Mouse (Mus musculus): ENCODE data around the gene Fam19a5. TPM values are rescaled to one million over a fixed set of nuclear protein-coding genes. Genes with fewer than 3 reads are reported as not detected.

Fam19a5 gene
- polyA plus RNA-seq, 2 experiments: 0.08 TPM; not detected in 1

GRCm38 (mm10) chr15:87590975-87591374 lies 46.9 kb downstream of the Fam19a5 start:
- ATAC-seq (ENCODE audit: insufficient read depth): no peak
- Histone ChIP-seq H3K4me3 (ENCODE audit: insufficient read depth in 1 of 2, low read depth in 2 of 2, low read length in 2 of 2) (no peak overlapping the region), H3K36me3 (replicated peaks; ENCODE audit: control insufficient read depth, insufficient read depth, low read depth) (no peaks in the 10 kb centered on the region), H3K9ac (replicated peaks) (no peak overlapping the region), H3K4me1 (replicated peaks; ENCODE audit: control insufficient read depth in 2 of 2, insufficient read depth in 2 of 2, low read length in 1 of 2) (no peaks in the 10 kb centered on the region), H3K9me3 (ENCODE audit: control insufficient read depth, low read length) (no peaks in the 10 kb centered on the region), H3K4me2 (ENCODE audit: low read depth) (no peak overlapping the region), H3K27ac (no peak overlapping the region), H3K27me3 (ENCODE audit: control insufficient read depth, insufficient read depth, low read length) (no peaks in the 10 kb centered on the region)
- DNase-seq (ENCODE audit: low read depth in 3 of 3, low spot score in 3 of 3): no peak
- TF ChIP-seq EP300 (IDR thresholded peaks at IDR 0.05; ENCODE audit: low read depth): no peak
- no peak for TF ChIP-seq CTCF (IDR thresholded peaks at IDR 0.05; ENCODE audit: low read depth)
- 70% methylated on average over 10 of the region's 10 CpGs for WGBS (ENCODE audit: insufficient replicate concordance)

- Histone ChIP-seq H3K27me3 (ENCODE audit: control insufficient read depth, insufficient read depth, low read length) (no peaks in the 10 kb centered on the region), H3K4me3 (ENCODE audit: insufficient read depth in 1 of 2, low read depth in 2 of 2, low read length in 2 of 2) (no peak overlapping the region), H3K27ac (no peak overlapping the region), H3K9me3 (ENCODE audit: control insufficient read depth, low read length) (no peaks in the 10 kb centered on the region), H3K36me3 (replicated peaks; ENCODE audit: control insufficient read depth, insufficient read depth, low read depth) (no peaks in the 10 kb centered on the region), H3K4me2 (ENCODE audit: low read depth) (no peak overlapping the region), H3K9ac (replicated peaks) (no peak overlapping the region), H3K4me1 (replicated peaks; ENCODE audit: control insufficient read depth in 2 of 2, insufficient read depth in 2 of 2, low read length in 1 of 2) (no peaks in the 10 kb centered on the region)
- TF ChIP-seq CTCF (IDR thresholded peaks at IDR 0.05; ENCODE audit: low read depth): no peak
- TF ChIP-seq EP300 (IDR thresholded peaks at IDR 0.05; ENCODE audit: low read depth): no peak
- no peak for ATAC-seq (ENCODE audit: insufficient read depth)
- 61% methylated on average over 8 of the region's 8 CpGs for WGBS (ENCODE audit: insufficient replicate concordance)
- no peak for DNase-seq (ENCODE audit: low read depth in 3 of 3, low spot score in 3 of 3)
Measured at GRCm38 (mm10) chr15:87596731-87597130, 52.6 kb downstream of the Fam19a5 start.

- no peak overlapping the region for H3K27ac ChIP-seq
- H3K4me1 ChIP-seq (replicated peaks; ENCODE audit: control insufficient read depth in 2 of 2, insufficient read depth in 2 of 2, low read length in 1 of 2): no peaks in the 10 kb centered on the region
- no peak overlapping the region for H3K4me2 ChIP-seq (ENCODE audit: low read depth)
- no peak for ATAC-seq (ENCODE audit: insufficient read depth)
- DNase-seq (ENCODE audit: low read depth in 3 of 3, low spot score in 3 of 3): no peak
- H3K9me3 ChIP-seq (ENCODE audit: control insufficient read depth, low read length): no peaks in the 10 kb centered on the region
- 59% methylated on average over 4 of the region's 4 CpGs for WGBS (ENCODE audit: insufficient replicate concordance)
- H3K4me3 ChIP-seq (ENCODE audit: insufficient read depth in 1 of 2, low read depth in 2 of 2, low read length in 2 of 2): no peak overlapping the region
- no peaks in the 10 kb centered on the region for H3K36me3 ChIP-seq (replicated peaks; ENCODE audit: control insufficient read depth, insufficient read depth, low read depth)
- TF ChIP-seq CTCF (IDR thresholded peaks at IDR 0.05; ENCODE audit: low read depth): no peak
- TF ChIP-seq EP300 (IDR thresholded peaks at IDR 0.05; ENCODE audit: low read depth): no peak
- no peak overlapping the region for H3K9ac ChIP-seq (replicated peaks)
- no peaks in the 10 kb centered on the region for H3K27me3 ChIP-seq (ENCODE audit: control insufficient read depth, insufficient read depth, low read length)
Measured at GRCm38 (mm10) chr15:87597149-87597548, 53.0 kb downstream of the Fam19a5 start.

GRCm38 (mm10) chr15:87597766-87598165 lies 53.7 kb downstream of the Fam19a5 start:
- TF ChIP-seq CTCF (IDR thresholded peaks at IDR 0.05; ENCODE audit: low read depth) (no peak), EP300 (IDR thresholded peaks at IDR 0.05; ENCODE audit: low read depth) (no peak)
- H3K4me3 ChIP-seq (ENCODE audit: insufficient read depth in 1 of 2, low read depth in 2 of 2, low read length in 2 of 2): no peak overlapping the region
- no peaks in the 10 kb centered on the region for H3K36me3 ChIP-seq (replicated peaks; ENCODE audit: control insufficient read depth, insufficient read depth, low read depth)
- H3K27ac ChIP-seq: no peak overlapping the region
- DNase-seq (ENCODE audit: low read depth in 3 of 3, low spot score in 3 of 3) (no peak), ATAC-seq (ENCODE audit: insufficient read depth) (no peak)
- no peak overlapping the region for H3K4me2 ChIP-seq (ENCODE audit: low read depth)
- WGBS (ENCODE audit: insufficient replicate concordance): 70% methylated on average over 4 of the region's 4 CpGs
- no peak overlapping the region for H3K9ac ChIP-seq (replicated peaks)
- no peaks in the 10 kb centered on the region for H3K9me3 ChIP-seq (ENCODE audit: control insufficient read depth, low read length)
- no peaks in the 10 kb centered on the region for H3K4me1 ChIP-seq (replicated peaks; ENCODE audit: control insufficient read depth in 2 of 2, insufficient read depth in 2 of 2, low read length in 1 of 2)
- H3K27me3 ChIP-seq (ENCODE audit: control insufficient read depth, insufficient read depth, low read length): no peaks in the 10 kb centered on the region

- Histone ChIP-seq H3K9me3 (ENCODE audit: control insufficient read depth, low read length) (no peaks in the 10 kb centered on the region), H3K4me1 (replicated peaks; ENCODE audit: control insufficient read depth in 2 of 2, insufficient read depth in 2 of 2, low read length in 1 of 2) (no peaks in the 10 kb centered on the region), H3K27me3 (ENCODE audit: control insufficient read depth, insufficient read depth, low read length) (no peaks in the 10 kb centered on the region), H3K9ac (replicated peaks) (no peak overlapping the region), H3K36me3 (replicated peaks; ENCODE audit: control insufficient read depth, insufficient read depth, low read depth) (no peaks in the 10 kb centered on the region), H3K4me2 (ENCODE audit: low read depth) (no peak overlapping the region), H3K27ac (no peak overlapping the region), H3K4me3 (ENCODE audit: insufficient read depth in 1 of 2, low read depth in 2 of 2, low read length in 2 of 2) (no peak overlapping the region)
- TF ChIP-seq EP300 (IDR thresholded peaks at IDR 0.05; ENCODE audit: low read depth): no peak
- TF ChIP-seq CTCF (IDR thresholded peaks at IDR 0.05; ENCODE audit: low read depth): no peak
- ATAC-seq (ENCODE audit: insufficient read depth): no peak
- WGBS (ENCODE audit: insufficient replicate concordance): 57% methylated on average over 4 of the region's 4 CpGs
- no peak for DNase-seq (ENCODE audit: low read depth in 3 of 3, low spot score in 3 of 3)
Measured at GRCm38 (mm10) chr15:87598636-87599035, 54.5 kb downstream of the Fam19a5 start.
